Mouse (Mus musculus): Measurements from ENCODE around the gene Pdss2. TPM values are rescaled to one million over a fixed set of nuclear protein-coding genes. Genes with fewer than 3 reads are reported as not detected.

Gene Pdss2
- polyA plus RNA-seq, 1 experiment from 2014 or later, result 16.6 TPM

DNA sequence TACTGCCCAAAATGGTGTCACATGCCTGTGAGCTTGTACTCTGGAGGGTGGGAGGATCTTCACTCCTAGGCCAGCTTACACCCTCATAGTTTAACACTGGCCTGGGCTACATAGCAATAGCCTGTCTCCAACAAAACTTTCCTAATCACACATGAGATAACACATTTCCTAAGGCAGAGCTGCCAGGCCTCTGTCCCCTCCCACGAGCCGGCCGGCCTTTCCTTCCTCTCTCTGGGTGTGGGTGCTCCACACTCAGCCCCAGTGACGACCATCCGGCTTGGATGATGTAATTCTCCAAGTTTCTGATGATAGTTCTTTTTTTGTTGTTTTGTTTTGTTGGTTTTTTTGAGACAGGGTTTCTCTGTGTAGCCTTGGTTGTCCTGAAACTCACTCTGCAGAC, 203.3 kb downstream of the Pdss2 start:
- H3K4me1 ChIP-seq (ENCODE audit: control insufficient read depth, insufficient read depth, low read length), result no peaks in the 10 kb centered on the region
- no peak overlapping the region for H3K9ac ChIP-seq (ENCODE audit: low read length)
- ATAC-seq (ENCODE audit: low FRiP score), result no peak
- H3K27ac ChIP-seq (ENCODE audit: low read depth, low read length), result no peak overlapping the region
- no peak for DNase-seq (ENCODE audit: low spot score, missing footprints)
- no peaks in the 10 kb centered on the region for H3K27me3 ChIP-seq (ENCODE audit: control insufficient read depth, insufficient read depth, low read length)
- H3K36me3 ChIP-seq (ENCODE audit: control insufficient read depth, insufficient read depth, low read length), result no peaks in the 10 kb centered on the region
- no peak overlapping the region for H3K4me2 ChIP-seq
- WGBS, result 90% methylated on average over 5 of the region's 5 CpGs
- H3K4me3 ChIP-seq (ENCODE audit: low read depth, low read length), result no peak overlapping the region
- no peaks in the 10 kb centered on the region for H3K9me3 ChIP-seq (ENCODE audit: control insufficient read depth, low read length)

DNA sequence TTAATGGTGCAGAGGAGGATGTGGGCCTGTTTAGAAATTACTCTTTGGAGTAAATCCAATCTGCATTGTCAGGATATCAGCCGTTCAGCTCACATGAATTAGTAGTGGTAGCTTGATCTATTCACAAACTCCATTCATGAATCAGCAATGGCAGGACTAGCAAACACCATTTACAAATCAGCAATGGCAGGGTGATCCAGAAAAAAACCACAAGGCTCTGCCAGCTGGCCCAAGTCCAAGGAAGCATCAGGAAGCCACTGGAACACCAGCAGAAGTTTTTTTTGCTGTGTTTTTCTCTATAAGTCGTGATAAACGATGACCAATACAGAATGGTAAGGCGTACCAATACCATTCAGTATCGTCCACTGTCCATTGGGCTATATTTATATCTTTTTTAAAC, 209.3 kb downstream of the Pdss2 start:
- ATAC-seq (ENCODE audit: low FRiP score) (no peak), DNase-seq (ENCODE audit: low spot score, missing footprints) (no peak)
- 91% methylated on average over 5 of the region's 5 CpGs for WGBS
- H3K27me3 ChIP-seq (ENCODE audit: control insufficient read depth, insufficient read depth, low read length), result no peaks in the 10 kb centered on the region
- no peak overlapping the region for H3K4me3 ChIP-seq (ENCODE audit: low read depth, low read length)
- no peak overlapping the region for H3K27ac ChIP-seq (ENCODE audit: low read depth, low read length)
- no peaks in the 10 kb centered on the region for H3K36me3 ChIP-seq (ENCODE audit: control insufficient read depth, insufficient read depth, low read length)
- no peaks in the 10 kb centered on the region; the same call in 1 of the 2 replicates for H3K9me3 ChIP-seq (ENCODE audit: control insufficient read depth, low read length)
- no peak overlapping the region for H3K9ac ChIP-seq (ENCODE audit: low read length)
- H3K4me1 ChIP-seq (ENCODE audit: control insufficient read depth, insufficient read depth, low read length), result no peaks in the 10 kb centered on the region
- no peak overlapping the region for H3K4me2 ChIP-seq

GRCm38 (mm10) chr10:43434326-43434725, 213.0 kb downstream of the Pdss2 start:
- Histone ChIP-seq H3K27ac (ENCODE audit: low read depth, low read length) (no peak overlapping the region), H3K27me3 (ENCODE audit: control insufficient read depth, insufficient read depth, low read length) (no peaks in the 10 kb centered on the region), H3K36me3 (ENCODE audit: control insufficient read depth, insufficient read depth, low read length) (no peaks in the 10 kb centered on the region), H3K9ac (ENCODE audit: low read length) (no peak overlapping the region), H3K9me3 (ENCODE audit: control insufficient read depth, low read length) (no peaks in the 10 kb centered on the region; the same call in 1 of the 2 replicates), H3K4me3 (ENCODE audit: low read depth, low read length) (no peak overlapping the region), H3K4me2 (no peak overlapping the region), H3K4me1 (ENCODE audit: control insufficient read depth, insufficient read depth, low read length) (peaks cover 3% of the 10 kb centered on the region)
- 92% methylated on average over 4 of the region's 4 CpGs for WGBS
- no peak for DNase-seq (ENCODE audit: low spot score, missing footprints)
- ATAC-seq (ENCODE audit: low FRiP score), result no peak

DNA sequence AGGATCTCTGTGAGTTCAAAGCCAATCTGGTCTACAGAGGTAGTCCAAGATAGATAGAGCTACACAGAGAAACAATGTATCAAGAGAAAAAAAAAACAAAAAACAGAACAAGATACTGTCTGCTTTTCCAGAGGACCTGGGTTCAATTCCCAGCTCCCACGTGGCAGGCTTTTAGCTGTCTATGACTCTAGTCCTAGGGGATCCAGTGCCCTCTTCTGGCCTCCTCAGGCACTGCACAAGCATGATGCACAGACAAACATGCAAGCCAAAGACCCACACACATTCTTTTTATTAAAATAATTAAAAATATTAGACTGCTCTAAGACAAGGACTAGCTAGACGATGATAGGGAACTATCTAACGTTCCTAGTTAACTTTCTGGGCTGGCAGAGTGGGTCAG, 214.5 kb downstream of the Pdss2 start:
- Histone ChIP-seq H3K4me1 (ENCODE audit: control insufficient read depth, insufficient read depth, low read length) (peaks cover 15% of the 10 kb centered on the region), H3K36me3 (ENCODE audit: control insufficient read depth, insufficient read depth, low read length) (no peaks in the 10 kb centered on the region), H3K9me3 (ENCODE audit: control insufficient read depth, low read length) (no peaks in the 10 kb centered on the region; the same call in 1 of the 2 replicates), H3K4me3 (ENCODE audit: low read depth, low read length) (no peak overlapping the region), H3K27ac (ENCODE audit: low read depth, low read length) (no peak overlapping the region), H3K27me3 (ENCODE audit: control insufficient read depth, insufficient read depth, low read length) (no peaks in the 10 kb centered on the region), H3K9ac (ENCODE audit: low read length) (no peak overlapping the region), H3K4me2 (no peak overlapping the region)
- DNase-seq (ENCODE audit: low spot score, missing footprints) (no peak), ATAC-seq (ENCODE audit: low FRiP score) (no peak)
- WGBS, result 95% methylated on average over 3 of the region's 3 CpGs

- Histone ChIP-seq H3K4me1 (ENCODE audit: control insufficient read depth, insufficient read depth, low read length) (peaks cover 19% of the 10 kb centered on the region), H3K27ac (ENCODE audit: low read depth, low read length) (peak overlapping the region; percentile 75), H3K4me3 (ENCODE audit: low read depth, low read length) (no peak overlapping the region), H3K9ac (ENCODE audit: low read length) (no peak overlapping the region), H3K27me3 (ENCODE audit: control insufficient read depth, insufficient read depth, low read length) (no peaks in the 10 kb centered on the region), H3K4me2 (peak overlapping the region; percentile 21; the same call in 1 of the 2 replicates), H3K9me3 (ENCODE audit: control insufficient read depth, low read length) (no peaks in the 10 kb centered on the region), H3K36me3 (ENCODE audit: control insufficient read depth, insufficient read depth, low read length) (no peaks in the 10 kb centered on the region)
- ATAC-seq (ENCODE audit: low FRiP score) (peak; percentile 75; the same call in 1 of the 2 replicates), DNase-seq (ENCODE audit: low spot score, missing footprints) (peak; percentile 94)
- WGBS, result 8% methylated on average over 7 of the region's 7 CpGs
Measured at GRCm38 (mm10) chr10:43439492-43439941, 218.2 kb downstream of the Pdss2 start.

DNA sequence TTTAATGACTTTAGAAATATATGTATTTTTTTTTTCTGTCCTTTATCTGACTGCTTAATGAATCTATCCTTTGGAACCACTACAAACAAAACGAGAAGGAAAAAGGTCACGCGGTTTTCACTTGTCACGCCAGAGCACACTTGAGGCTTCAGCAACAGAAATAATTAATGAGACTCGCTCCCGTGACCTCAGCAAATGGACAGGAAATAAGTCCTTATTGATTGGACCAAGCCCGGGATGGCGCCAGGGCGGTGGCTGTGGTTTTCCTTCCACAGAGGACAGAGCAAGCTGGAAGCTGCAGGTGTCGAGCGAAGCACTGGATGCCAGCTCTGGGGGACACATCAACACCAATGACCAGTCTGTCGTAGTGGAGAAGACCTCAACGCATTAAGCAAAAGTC, 218.8 kb downstream of the Pdss2 start:
- peak; percentile 76 for ATAC-seq (ENCODE audit: low FRiP score)

GRCm38 (mm10) chr10:43440981-43441740, 219.9 kb downstream of the Pdss2 start:
- H3K27ac ChIP-seq (ENCODE audit: low read depth, low read length), result no peak overlapping the region
- 65% methylated on average over 15 of the region's 15 CpGs for WGBS
- ATAC-seq (ENCODE audit: low FRiP score) (no peak), DNase-seq (ENCODE audit: low spot score, missing footprints) (no peak)
- H3K9me3 ChIP-seq (ENCODE audit: control insufficient read depth, low read length), result no peaks in the 10 kb centered on the region
- H3K4me2 ChIP-seq, result no peak overlapping the region
- peaks cover 19% of the 10 kb centered on the region for H3K4me1 ChIP-seq (ENCODE audit: control insufficient read depth, insufficient read depth, low read length)
- no peak overlapping the region for H3K9ac ChIP-seq (ENCODE audit: low read length)
- no peaks in the 10 kb centered on the region for H3K36me3 ChIP-seq (ENCODE audit: control insufficient read depth, insufficient read depth, low read length)
- H3K4me3 ChIP-seq (ENCODE audit: low read depth, low read length), result no peak overlapping the region
- no peaks in the 10 kb centered on the region for H3K27me3 ChIP-seq (ENCODE audit: control insufficient read depth, insufficient read depth, low read length)

More for the DNA sequence above, 218.8 kb downstream of the Pdss2 start:
- no peaks in the 10 kb centered on the region for H3K27me3 ChIP-seq (ENCODE audit: control insufficient read depth, insufficient read depth, low read length)
- H3K9ac ChIP-seq (ENCODE audit: low read length), result no peak overlapping the region
- WGBS, result 25% methylated on average over 13 of the region's 13 CpGs
- H3K36me3 ChIP-seq (ENCODE audit: control insufficient read depth, insufficient read depth, low read length), result no peaks in the 10 kb centered on the region
- DNase-seq (ENCODE audit: low spot score, missing footprints), result peak; percentile 89
- no peak overlapping the region for H3K4me2 ChIP-seq
- no peaks in the 10 kb centered on the region for H3K9me3 ChIP-seq (ENCODE audit: control insufficient read depth, low read length)
- no peak overlapping the region for H3K4me3 ChIP-seq (ENCODE audit: low read depth, low read length)
- H3K4me1 ChIP-seq (ENCODE audit: control insufficient read depth, insufficient read depth, low read length), result peaks cover 19% of the 10 kb centered on the region
- H3K27ac ChIP-seq (ENCODE audit: low read depth, low read length), result 0 out of 2 replicates have a peak overlapping the region, but pooled peaks have one; percentile 8

- DNase-seq (ENCODE audit: low spot score, missing footprints) (no peak), ATAC-seq (ENCODE audit: low FRiP score) (no peak)
- 100% methylated on average over 3 of the region's 3 CpGs for WGBS
Measured at GRCm38 (mm10) chr10:43448656-43449055, 227.4 kb downstream of the Pdss2 start.

GRCm38 (mm10) chr10:43451848-43452662, 230.8 kb downstream of the Pdss2 start:
- H3K9ac ChIP-seq (ENCODE audit: low read length), result peak overlapping the region; percentile 0; the same call in 1 of the 2 replicates
- ATAC-seq (ENCODE audit: low FRiP score) (peak; percentile 88), DNase-seq (ENCODE audit: low spot score, missing footprints) (peak; percentile 96)
- no peaks in the 10 kb centered on the region for H3K36me3 ChIP-seq (ENCODE audit: control insufficient read depth, insufficient read depth, low read length)
- 30% methylated on average over 16 of the region's 16 CpGs for WGBS
- no peak overlapping the region for H3K4me3 ChIP-seq (ENCODE audit: low read depth, low read length)
- no peak overlapping the region for H3K27ac ChIP-seq (ENCODE audit: low read depth, low read length)
- H3K27me3 ChIP-seq (ENCODE audit: control insufficient read depth, insufficient read depth, low read length), result no peaks in the 10 kb centered on the region
- H3K4me1 ChIP-seq (ENCODE audit: control insufficient read depth, insufficient read depth, low read length), result 0 out of 2 replicates have a peak, but pooled peaks cover 4% of the 10 kb centered on the region
- H3K4me2 ChIP-seq, result peak overlapping the region; percentile 28
- H3K9me3 ChIP-seq (ENCODE audit: control insufficient read depth, low read length), result no peaks in the 10 kb centered on the region

More at GRCm38 (mm10) chr10:43448656-43449055, 227.4 kb downstream of the Pdss2 start:
- Histone ChIP-seq H3K27me3 (ENCODE audit: control insufficient read depth, insufficient read depth, low read length) (no peaks in the 10 kb centered on the region), H3K4me3 (ENCODE audit: low read depth, low read length) (no peak overlapping the region), H3K4me2 (no peak overlapping the region), H3K4me1 (ENCODE audit: control insufficient read depth, insufficient read depth, low read length) (0 out of 2 replicates have a peak, but pooled peaks cover 4% of the 10 kb centered on the region), H3K36me3 (ENCODE audit: control insufficient read depth, insufficient read depth, low read length) (no peaks in the 10 kb centered on the region), H3K9me3 (ENCODE audit: control insufficient read depth, low read length) (no peaks in the 10 kb centered on the region), H3K27ac (ENCODE audit: low read depth, low read length) (no peak overlapping the region), H3K9ac (ENCODE audit: low read length) (no peak overlapping the region)

Data from midbrain, embryonic 11.5 days (tissue).